Mouse (Mus musculus) liver, adult 2 months (tissue): ENCODE results near the gene Dgki. TPM values are rescaled to one million over a fixed set of nuclear protein-coding genes. Genes with fewer than 3 reads are reported as not detected.

Experiments used
- DNase-seq: peaks from one replicate; pipeline ENCODE4 v3.0.0-alpha.2; 2011; ENCODE audit warnings: low read depth, low spot score; ENCODE audit errors: extremely low read depth
- H3K27ac ChIP-seq: fragments of 200-500 bp; replicated peaks from 2 replicates; pipeline ENCODE4 v1.5.1; 2012; ENCODE audit warnings: low read depth, mild to moderate bottlenecking, control low read depth, inconsistent platforms, low read length; ENCODE audit not compliant: insufficient read depth
- H3K27me3 ChIP-seq: fragments of 200-500 bp; 2 replicates; pipeline ENCODE4 v1.6.1; 2012; ENCODE audit warnings: mild to moderate bottlenecking, moderate library complexity, low read length, inconsistent platforms; ENCODE audit not compliant: control insufficient read depth, insufficient read depth
- H3K36me3 ChIP-seq: fragments of 200-500 bp; 2 replicates; pipeline ENCODE4 v1.6.1; 2012; ENCODE audit warnings: low read length, inconsistent platforms; ENCODE audit not compliant: control insufficient read depth, insufficient read depth
- H3K4me1 ChIP-seq: fragments of 200-500 bp; 2 replicates; pipeline ENCODE4 v1.6.1; 2011; ENCODE audit warnings: low read length; ENCODE audit not compliant: control insufficient read depth, insufficient read depth
- H3K4me3 ChIP-seq: fragments of 200-500 bp; 2 replicates; pipeline ENCODE4 v1.5.1; 2011; ENCODE audit warnings: low read depth, mild to moderate bottlenecking, control low read depth, low read length, moderate library complexity; ENCODE audit not compliant: insufficient read depth
- H3K79me2 ChIP-seq: fragments of 200-500 bp; 2 replicates; pipeline ENCODE4 v1.6.1; 2012; ENCODE audit warnings: inconsistent platforms, mild to moderate bottlenecking, low read length, moderate library complexity; ENCODE audit not compliant: control insufficient read depth, insufficient read depth
- H3K9ac ChIP-seq: fragments of 200-500 bp; 2 replicates; pipeline ENCODE4 v1.6.1; 2012; ENCODE audit warnings: low read depth, mild to moderate bottlenecking, control low read depth, inconsistent platforms, low read length
- CTCF ChIP-seq: fragments of 200-500 bp; IDR thresholded peaks from 2 replicates; pipeline ENCODE4 v1.5.1; 2011; ENCODE audit warnings: low read depth, low read length, control low read depth
- POLR2A ChIP-seq: fragments of 200-500 bp; IDR thresholded peaks from 2 replicates; pipeline ENCODE4 v1.6.1; 2011; ENCODE audit warnings: low read length, control low read depth; ENCODE audit not compliant: insufficient read depth; ENCODE audit errors: extremely low read depth
- WGBS: fragments of 180-500 bp; shearing (Covaris S2); methylation state at CpG from one replicate; pipeline ENCODE4 v1.1.7; 2018; 5-methylcytosine and 5-hydroxymethylcytosine counted together
- polyA plus RNA-seq: library from polyadenylated mRNA; depleted of rRNA; stranded (reverse); fragments of >200 nt; gene quantifications from 2 replicates; pipeline ENCODE4 v1.2.3, GENCODE M21; 2012
- total RNA-seq: library from RNA; depleted of rRNA; stranded (reverse); fragments of >200 nt; gene quantifications from 2 replicates; pipeline ENCODE4 v1.2.3, GENCODE M21; 2014

Gene Dgki
- total and polyA plus RNA-seq, 2 experiments = 0.09 TPM; not detected in 1

DNA sequence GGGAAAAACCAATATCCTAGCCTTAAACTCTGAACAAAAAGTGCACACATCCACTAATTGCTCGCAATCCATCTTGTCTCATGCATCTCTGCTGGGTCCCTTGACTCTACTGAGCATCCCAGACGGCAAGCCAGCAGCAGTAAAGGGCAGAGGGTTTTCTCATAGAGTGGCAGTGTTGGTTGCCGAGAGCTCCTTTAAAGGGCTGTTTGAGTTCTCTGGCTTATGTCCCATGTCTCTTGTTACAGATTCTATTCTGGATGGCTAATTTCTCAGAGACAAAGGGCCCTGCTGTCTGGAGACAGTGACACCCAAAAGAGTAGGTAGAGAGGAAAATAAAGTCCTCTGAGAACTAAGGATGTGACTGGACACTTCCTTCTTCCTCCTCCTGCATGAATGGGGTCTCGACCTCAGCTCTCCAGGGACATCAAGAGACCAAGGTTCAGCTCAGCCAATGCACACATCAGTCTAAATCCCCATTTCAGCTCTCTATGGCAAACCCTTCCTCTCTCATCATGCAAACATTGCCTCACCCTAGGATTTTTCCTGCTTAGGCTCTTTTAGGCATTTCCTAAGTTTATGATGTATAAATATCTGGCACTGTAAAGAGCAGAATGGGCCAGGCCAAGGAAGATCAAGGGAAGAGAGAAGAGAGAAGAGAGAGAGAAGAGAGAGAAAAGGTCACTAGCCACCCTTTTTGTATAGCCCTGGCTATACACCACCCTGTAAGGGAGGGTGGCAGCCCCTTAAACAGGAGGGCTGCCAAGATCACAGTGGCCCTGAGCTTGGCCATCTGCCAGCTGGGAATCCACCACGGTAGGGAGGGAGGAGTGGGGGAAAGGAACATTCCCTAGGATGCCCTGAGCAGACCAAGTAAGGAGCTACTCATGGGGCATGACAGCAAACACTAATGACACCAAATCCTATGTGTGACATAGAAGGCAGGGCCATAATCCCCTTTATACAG lies 30.2 kb upstream of the Dgki start:
- WGBS = 71% methylated on average over 5 of the region's 5 CpGs
- Histone ChIP-seq H3K79me2 (no peaks in the 10 kb centered on the region), H3K36me3 (peaks cover 32% of the 10 kb centered on the region), H3K27ac (no peak overlapping the region), H3K4me3 (no peak overlapping the region), H3K27me3 (no peaks in the 10 kb centered on the region), H3K9ac (no peak overlapping the region), H3K4me1 (no peaks in the 10 kb centered on the region)
- no peak for DNase-seq
- TF ChIP-seq CTCF (no peak), POLR2A (no peak)

- Histone ChIP-seq H3K36me3 (peaks cover 25% of the 10 kb centered on the region), H3K27me3 (no peaks in the 10 kb centered on the region), H3K9ac (no peak overlapping the region), H3K79me2 (no peaks in the 10 kb centered on the region), H3K4me1 (no peaks in the 10 kb centered on the region), H3K27ac (no peak overlapping the region), H3K4me3 (no peak overlapping the region)
- no peak for DNase-seq
- TF ChIP-seq POLR2A (no peak), CTCF (no peak)
- 93% methylated on average over 3 of the region's 3 CpGs for WGBS
Measured at GRCm38 (mm10) chr6:37329376-37329775, 29.4 kb upstream of the Dgki start.

- Histone ChIP-seq H3K9ac (no peak overlapping the region), H3K27ac (no peak overlapping the region), H3K27me3 (no peaks in the 10 kb centered on the region), H3K79me2 (no peaks in the 10 kb centered on the region), H3K36me3 (peaks cover 18% of the 10 kb centered on the region), H3K4me3 (no peak overlapping the region), H3K4me1 (no peaks in the 10 kb centered on the region)
- DNase-seq = no peak
- WGBS = 86% methylated on average over 7 of the region's 7 CpGs
- no peak for TF ChIP-seq CTCF
- no peak for TF ChIP-seq POLR2A
Measured at GRCm38 (mm10) chr6:37328671-37329070, 28.7 kb upstream of the Dgki start.

- no peak overlapping the region for H3K27ac ChIP-seq
- WGBS = 83% methylated on average over 6 of the region's 6 CpGs
- no peak for DNase-seq
Measured at GRCm38 (mm10) chr6:37327519-37327918, 27.5 kb upstream of the Dgki start.

DNA sequence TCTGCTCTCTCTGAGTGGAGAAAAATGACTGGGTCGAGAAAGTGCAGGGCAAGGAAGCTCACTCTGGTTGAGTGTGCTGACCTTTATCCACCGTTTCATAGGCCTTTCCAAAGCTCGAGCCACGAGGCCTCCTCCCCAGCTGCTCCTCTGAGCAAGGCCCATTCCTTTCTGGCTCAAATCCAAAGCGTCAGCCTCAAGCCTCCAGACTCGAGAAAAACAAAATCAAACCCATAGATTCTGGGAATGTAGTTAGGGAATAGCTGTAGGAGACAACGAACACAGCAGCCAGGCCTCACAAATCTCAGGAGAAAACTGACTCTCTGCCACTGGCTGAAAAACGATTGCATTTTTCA lies 26.6 kb upstream of the Dgki start:
- no peak for DNase-seq
- 50% methylated on average over 8 of the region's 8 CpGs for WGBS
- H3K4me1 ChIP-seq = no peaks in the 10 kb centered on the region
- no peaks in the 10 kb centered on the region for H3K27me3 ChIP-seq
- H3K27ac ChIP-seq = no peak overlapping the region
- H3K79me2 ChIP-seq = no peaks in the 10 kb centered on the region
- no peak overlapping the region for H3K9ac ChIP-seq
- TF ChIP-seq CTCF (no peak), POLR2A (no peak)
- peaks cover 3% of the 10 kb centered on the region; the same call in 1 of the 2 replicates for H3K36me3 ChIP-seq
- no peak overlapping the region for H3K4me3 ChIP-seq

More at GRCm38 (mm10) chr6:37327519-37327918, 27.5 kb upstream of the Dgki start:
- TF ChIP-seq POLR2A (no peak), CTCF (no peak)
- no peak overlapping the region for H3K4me3 ChIP-seq
- H3K36me3 ChIP-seq = peaks cover 8% of the 10 kb centered on the region; the same call in 1 of the 2 replicates
- no peaks in the 10 kb centered on the region for H3K79me2 ChIP-seq
- no peak overlapping the region for H3K9ac ChIP-seq
- no peaks in the 10 kb centered on the region for H3K4me1 ChIP-seq
- no peaks in the 10 kb centered on the region for H3K27me3 ChIP-seq
